Mouse (Mus musculus): ENCODE measurements around the gene Pip4k2c.
A peak's percentile ranks its signal among the peaks of the same experiment; 100 is the strongest.

Pip4k2c gene

GRCm38 (mm10) chr10:127189116-127189650 is 22.2 kb downstream of the Pip4k2c start:
- DNase-seq (ENCODE audit: low read depth, low spot score) = no peak

GRCm38 (mm10) chr10:127188465-127189115 is 22.8 kb downstream of the Pip4k2c start:
- peak; percentile 89 for DNase-seq (ENCODE audit: low read depth, low spot score)

GRCm38 (mm10) chr10:127188079-127188453 is 23.3 kb downstream of the Pip4k2c start:
- no peak for DNase-seq (ENCODE audit: low read depth, low spot score)

- DNase-seq (ENCODE audit: low read depth, low spot score) = no peak
These were observed 23.9 kb downstream of the Pip4k2c start for GRCm38 (mm10) chr10:127187371-127188078.

- DNase-seq (ENCODE audit: low read depth, low spot score) = peak; percentile 46
These were observed 24.9 kb downstream of the Pip4k2c start for GRCm38 (mm10) chr10:127186451-127186850.

- DNase-seq (ENCODE audit: low read depth, low spot score) = no peak
These were observed 25.9 kb downstream of the Pip4k2c start for GRCm38 (mm10) chr10:127185506-127185905.

GRCm38 (mm10) chr10:127185101-127185500 is 26.3 kb downstream of the Pip4k2c start:
- DNase-seq (ENCODE audit: low read depth, low spot score) = peak; percentile 86

- peak; percentile 91 for DNase-seq (ENCODE audit: low read depth, low spot score)
These were observed 27.6 kb downstream of the Pip4k2c start for GRCm38 (mm10) chr10:127183759-127184158.

- no peak for DNase-seq (ENCODE audit: low read depth, low spot score)
These were observed 28.8 kb downstream of the Pip4k2c start for GRCm38 (mm10) chr10:127182624-127183023.

GRCm38 (mm10) chr10:127181566-127181965 is 29.8 kb downstream of the Pip4k2c start:
- no peak for DNase-seq (ENCODE audit: low read depth, low spot score)

GRCm38 (mm10) chr10:127180695-127181047 is 30.7 kb downstream of the Pip4k2c start:
- no peak for DNase-seq (ENCODE audit: low read depth, low spot score)

- DNase-seq (ENCODE audit: low read depth, low spot score) = no peak
These were observed 31.3 kb downstream of the Pip4k2c start, which contains the start of gene Slc26a10 for GRCm38 (mm10) chr10:127179871-127180694. Slc26a10 (minus strand) TSS chr10:127180645.

- no peak for DNase-seq (ENCODE audit: low read depth, low spot score)
These were observed 32.9 kb downstream of the Pip4k2c start for GRCm38 (mm10) chr10:127178286-127179027.

- DNase-seq (ENCODE audit: low read depth, low spot score) = peak; percentile 94
These were observed 33.7 kb downstream of the Pip4k2c start for GRCm38 (mm10) chr10:127177719-127178118.

- DNase-seq (ENCODE audit: low read depth, low spot score) = no peak
These were observed 34.1 kb downstream of the Pip4k2c start for GRCm38 (mm10) chr10:127177235-127177634.

GRCm38 (mm10) chr10:127176756-127177155 is 34.6 kb downstream of the Pip4k2c start:
- DNase-seq (ENCODE audit: low read depth, low spot score) = peak; percentile 73

- no peak for DNase-seq (ENCODE audit: low read depth, low spot score)
These were observed 35.2 kb downstream of the Pip4k2c start for GRCm38 (mm10) chr10:127176228-127176627.

- no peak for DNase-seq (ENCODE audit: low read depth, low spot score)
These were observed 37.2 kb downstream of the Pip4k2c start for GRCm38 (mm10) chr10:127174170-127174569.

GRCm38 (mm10) chr10:127173148-127174065 is 38.0 kb downstream of the Pip4k2c start:
- no peak for DNase-seq (ENCODE audit: low read depth, low spot score)

- no peak for DNase-seq (ENCODE audit: low read depth, low spot score)
These were observed 39.7 kb downstream of the Pip4k2c start for GRCm38 (mm10) chr10:127171631-127172200.

All from R1 (cell line).